Mouse (Mus musculus) ES-Bruce4 (cell line): ENCODE results near the gene Palmd.

Experiments used
- CTCF ChIP-seq: IDR thresholded peaks from one replicate; pipeline ENCODE4 v1.8.1; 2011; ENCODE audit warnings: low read depth, low read length
- EP300 ChIP-seq: IDR thresholded peaks from 2 replicates; pipeline ENCODE4 v1.6.1; 2011; ENCODE audit warnings: low read depth, low read length; ENCODE audit not compliant: insufficient read depth
- POLR2A ChIP-seq: IDR thresholded peaks from one replicate; pipeline ENCODE4 v1.8.1; 2011; ENCODE audit warnings: low read length; ENCODE audit not compliant: insufficient read depth

- TF ChIP-seq CTCF, result no peak
- TF ChIP-seq POLR2A, result no peak
- TF ChIP-seq EP300, result no peak
Observed at GRCm38 (mm10) chr3:116993011-116993410, 24.2 kb upstream of the Palmd start.
